Mouse (Mus musculus) midbrain, embryonic 11.5 days (tissue): ENCODE results near the gene 1810043G02Rik. TPM values are rescaled to one million over a fixed set of nuclear protein-coding genes. Genes with fewer than 3 reads are reported as not detected.
"Not testable (repeated sequence)": the region's sequence is repeated elsewhere in the genome, so short reads cannot be mapped to it uniquely, and the experiment has no call there.

Experiments
- ATAC-seq: fragments of 200-750 bp; cut with Nextera tagmentation; 2 replicates; pipeline ENCODE4 v1.8.0; 2017; ENCODE audit warnings: moderate TSS enrichment, moderate library complexity; ENCODE audit not compliant: low FRiP score
- DNase-seq: peaks from one replicate; pipeline ENCODE4 v3.0.0; 2015; ENCODE audit warnings: low spot score; ENCODE audit errors: missing footprints
- H3K27ac ChIP-seq: fragments of 300-500 bp; sonication (generic); 2 replicates; pipeline ENCODE4 v1.5.1; 2014; ENCODE audit warnings: low read depth, low read length
- H3K27me3 ChIP-seq: fragments of 300-500 bp; sonication (generic); 2 replicates; pipeline ENCODE4 v1.6.1; 2014; ENCODE audit warnings: mild to moderate bottlenecking, low read length, moderate library complexity, mixed read lengths; ENCODE audit not compliant: control insufficient read depth, insufficient read depth
- H3K36me3 ChIP-seq: fragments of 300-500 bp; sonication (generic); 2 replicates; pipeline ENCODE4 v1.6.1; 2014; ENCODE audit warnings: mild to moderate bottlenecking, low read length, moderate library complexity, mixed read lengths; ENCODE audit not compliant: control insufficient read depth, insufficient read depth
- H3K4me1 ChIP-seq: fragments of 300-500 bp; sonication (generic); 2 replicates; pipeline ENCODE4 v1.6.1; 2014; ENCODE audit warnings: low read length; ENCODE audit not compliant: control insufficient read depth, insufficient read depth
- H3K4me2 ChIP-seq: fragments of 300-500 bp; sonication (generic); 2 replicates; pipeline ENCODE4 v1.6.1; 2014; ENCODE audit warnings: mild to moderate bottlenecking, moderate library complexity
- H3K4me3 ChIP-seq: fragments of 300-500 bp; sonication (generic); 2 replicates; pipeline ENCODE4 v1.5.1; 2014; ENCODE audit warnings: low read depth, low read length
- H3K9ac ChIP-seq: fragments of 300-500 bp; sonication (generic); 2 replicates; pipeline ENCODE4 v1.6.1; 2014; ENCODE audit warnings: low read length
- H3K9me3 ChIP-seq: fragments of 300-500 bp; sonication (generic); 2 replicates; pipeline ENCODE4 v1.6.1; 2016; ENCODE audit warnings: low read length; ENCODE audit not compliant: control insufficient read depth
- WGBS: fragments of 180-500 bp; shearing (Covaris S2); extraction: QIAGEN DNeasy Blood & Tissue Kit; methylation state at CpG from one replicate; pipeline ENCODE4 v1.1.7; 2014; 5-methylcytosine and 5-hydroxymethylcytosine counted together
- polyA plus RNA-seq: library from polyadenylated mRNA; unstranded; fragments of >200 nt; fragmentation: Nextera tagmentation; extraction: Ambion mirVana; gene quantifications from 2 replicates; pipeline ENCODE4 v1.2.1, GENCODE M21; 2014

The 1810043G02Rik gene
- polyA plus RNA-seq, 1 experiment from 2014 or later: 36.5 TPM

DNA sequence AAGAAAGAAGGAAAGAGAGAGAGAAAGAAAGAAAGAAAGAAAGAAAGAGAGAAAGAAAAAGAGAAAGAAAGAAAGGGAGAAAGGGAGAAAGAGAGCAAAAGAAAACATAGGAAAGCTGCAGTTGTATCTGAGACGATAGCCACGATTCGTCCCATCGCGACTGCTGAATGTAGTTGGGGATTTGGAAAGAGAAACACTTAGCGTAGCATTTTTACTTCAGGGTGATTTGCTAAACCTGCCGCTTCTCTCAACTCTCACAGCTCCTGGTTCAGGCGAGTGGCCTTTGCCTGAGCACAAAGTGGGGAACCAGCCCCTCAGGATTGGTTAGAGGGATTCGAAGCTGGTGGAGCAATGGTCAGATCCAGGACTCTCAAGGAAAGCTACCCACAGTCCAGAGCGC is 32.0 kb downstream of the 1810043G02Rik start:
- Histone ChIP-seq H3K4me3 (no peak overlapping the region; the same call in 1 of the 2 replicates), H3K4me1 (peaks cover 22% of the 10 kb centered on the region), H3K9ac (no peak overlapping the region), H3K27ac (no peak overlapping the region), H3K36me3 (no peaks in the 10 kb centered on the region), H3K27me3 (no peaks in the 10 kb centered on the region), H3K9me3 (no peaks in the 10 kb centered on the region), H3K4me2 (peak overlapping the region; percentile 28; the same call in 1 of the 2 replicates)
- ATAC-seq: no peak
- WGBS: 21% methylated on average over 10 of the region's 10 CpGs
- DNase-seq: peak; percentile 86

DNA sequence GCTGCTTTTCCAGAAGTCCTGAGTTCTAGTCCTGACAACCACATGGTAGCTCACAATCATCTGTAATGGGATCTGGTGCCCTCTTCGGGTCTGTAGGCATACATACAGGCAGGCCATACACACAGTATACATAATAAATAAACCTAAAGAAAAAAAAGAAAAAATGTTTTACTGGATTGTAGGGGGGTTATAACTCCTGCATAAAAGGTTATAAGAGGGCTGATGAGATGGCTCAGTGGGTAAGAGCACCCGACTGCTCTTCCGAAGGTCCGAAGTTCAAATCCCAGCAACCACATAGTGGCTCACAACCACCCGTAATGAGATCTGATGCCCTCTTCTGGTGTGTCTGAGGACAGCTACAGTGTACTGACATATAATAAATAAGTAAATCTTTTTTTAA is 32.8 kb downstream of the 1810043G02Rik start:
- not testable (repeated sequence) for H3K27me3 ChIP-seq, H3K36me3 ChIP-seq, H3K4me3 ChIP-seq, H3K4me2 ChIP-seq, H3K9ac ChIP-seq, H3K27ac ChIP-seq, ATAC-seq, H3K9me3 ChIP-seq, DNase-seq
- H3K4me1 ChIP-seq: peaks cover 20% of the 10 kb centered on the region
- 98% methylated on average over 5 of the region's 5 CpGs for WGBS

- WGBS: 90% methylated on average over 18 of the region's 18 CpGs
- Histone ChIP-seq H3K4me3 (no peak overlapping the region), H3K9me3 (no peaks in the 10 kb centered on the region), H3K4me1 (peaks cover 11% of the 10 kb centered on the region), H3K36me3 (no peaks in the 10 kb centered on the region), H3K4me2 (no peak overlapping the region), H3K27ac (no peak overlapping the region), H3K27me3 (no peaks in the 10 kb centered on the region), H3K9ac (no peak overlapping the region)
- ATAC-seq (no peak), DNase-seq (no peak)
Measured at GRCm38 (mm10) chr10:78012661-78013495, 34.6 kb downstream of the 1810043G02Rik start.

GRCm38 (mm10) chr10:78015489-78015888 is 37.2 kb downstream of the 1810043G02Rik start:
- Histone ChIP-seq H3K4me2 (no peak overlapping the region), H3K27me3 (no peaks in the 10 kb centered on the region), H3K9me3 (no peaks in the 10 kb centered on the region), H3K4me1 (no peaks in the 10 kb centered on the region), H3K9ac (no peak overlapping the region), H3K4me3 (no peak overlapping the region), H3K36me3 (no peaks in the 10 kb centered on the region), H3K27ac (no peak overlapping the region)
- WGBS: 97% methylated on average over 1 of the region's 1 CpGs
- ATAC-seq (no peak), DNase-seq (no peak)

GRCm38 (mm10) chr10:78016366-78016765 is 38.0 kb downstream of the 1810043G02Rik start:
- ATAC-seq (no peak), DNase-seq (peak; percentile 39)
- WGBS: 63% methylated on average over 5 of the region's 5 CpGs
- Histone ChIP-seq H3K9me3 (no peaks in the 10 kb centered on the region), H3K27me3 (no peaks in the 10 kb centered on the region), H3K4me3 (no peak overlapping the region), H3K4me2 (no peak overlapping the region), H3K27ac (no peak overlapping the region), H3K4me1 (no peaks in the 10 kb centered on the region), H3K36me3 (no peaks in the 10 kb centered on the region), H3K9ac (no peak overlapping the region)

DNA sequence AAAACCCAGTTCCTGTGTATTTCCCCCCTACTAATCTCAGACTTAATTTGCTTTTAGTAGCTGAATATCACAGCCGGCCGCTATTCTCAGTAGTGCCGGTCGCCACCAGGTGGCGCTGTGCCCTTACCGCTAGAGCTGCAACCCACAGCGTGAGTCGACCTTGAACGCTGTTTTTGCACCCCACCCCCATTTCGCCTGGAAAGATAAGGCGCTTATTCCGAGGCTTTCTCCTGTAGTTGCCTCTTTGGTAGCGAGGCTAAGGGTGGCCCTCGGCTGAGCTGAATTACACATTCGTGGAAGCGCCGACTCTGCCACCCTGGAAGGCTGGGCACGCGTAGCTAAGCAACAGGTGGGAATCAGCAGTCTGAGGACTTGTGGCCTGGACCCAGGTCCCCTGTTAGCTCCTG is 40.5 kb downstream of the 1810043G02Rik start:
- 21% methylated on average over 19 of the region's 19 CpGs for WGBS
- DNase-seq: peak; percentile 99
- peak; percentile 73; the same call in 1 of the 2 replicates for ATAC-seq
- no peaks in the 10 kb centered on the region for H3K9me3 ChIP-seq
- no peaks in the 10 kb centered on the region for H3K36me3 ChIP-seq
- H3K4me2 ChIP-seq: peak overlapping the region; percentile 45
- H3K4me3 ChIP-seq: peak overlapping the region; percentile 23
- H3K27me3 ChIP-seq: no peaks in the 10 kb centered on the region
- H3K9ac ChIP-seq: no peak overlapping the region
- H3K4me1 ChIP-seq: no peaks in the 10 kb centered on the region
- H3K27ac ChIP-seq: no peak overlapping the region

DNA sequence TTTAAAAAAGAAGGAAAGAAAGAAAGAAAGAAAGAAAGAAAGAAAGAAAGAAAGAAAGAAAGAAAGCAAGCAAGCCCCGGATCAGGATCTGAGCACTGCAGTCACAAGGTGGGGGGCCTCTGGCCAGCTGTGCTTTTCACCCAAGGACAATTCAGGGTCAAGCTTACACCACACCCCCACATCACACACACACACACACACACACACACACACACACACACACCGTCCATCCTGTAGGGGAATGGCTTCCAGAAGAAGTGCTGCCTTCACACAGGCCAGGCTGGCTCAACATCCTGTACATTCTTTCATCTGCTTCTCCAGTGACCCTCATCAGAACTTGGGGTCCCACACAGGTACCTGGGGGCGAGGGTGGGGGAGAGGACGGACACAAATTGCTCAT is 41.0 kb downstream of the 1810043G02Rik start:
- WGBS: 80% methylated on average over 4 of the region's 4 CpGs
- no peak overlapping the region for H3K27ac ChIP-seq

DNA sequence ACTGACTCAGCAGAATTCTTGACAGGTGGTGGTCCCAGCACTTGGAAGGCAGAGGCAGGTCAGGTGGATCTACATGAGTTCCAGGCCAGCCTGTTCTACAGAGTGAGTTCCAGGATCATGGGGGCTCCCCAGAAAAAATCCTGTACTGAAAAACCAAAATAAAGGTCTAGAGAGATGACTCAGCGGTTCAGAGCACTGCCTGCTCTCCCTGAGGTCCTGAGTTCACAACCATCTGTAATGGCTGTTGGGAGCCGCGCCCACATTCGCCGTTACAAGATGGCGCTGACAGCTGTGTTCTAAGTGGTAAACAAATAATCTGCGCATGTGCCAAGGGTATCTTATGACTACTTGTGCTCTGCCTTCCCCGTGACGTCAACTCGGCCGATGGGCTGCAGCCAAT is 41.7 kb downstream of the 1810043G02Rik start:
- H3K27ac ChIP-seq, ATAC-seq, H3K4me2 ChIP-seq, H3K9ac ChIP-seq, H3K4me3 ChIP-seq, H3K4me1 ChIP-seq, H3K27me3 ChIP-seq, H3K9me3 ChIP-seq, H3K36me3 ChIP-seq: not testable (repeated sequence)
- DNase-seq: peak; percentile 12
- 99% methylated on average over 7 of the region's 11 CpGs for WGBS

More for the DNA sequence above, 41.0 kb downstream of the 1810043G02Rik start:
- Histone ChIP-seq H3K36me3 (no peaks in the 10 kb centered on the region), H3K9me3 (no peaks in the 10 kb centered on the region), H3K9ac (no peak overlapping the region), H3K27me3 (no peaks in the 10 kb centered on the region), H3K4me3 (no peak overlapping the region), H3K4me1 (no peaks in the 10 kb centered on the region), H3K4me2 (no peak overlapping the region; the same call in 1 of the 2 replicates)
- ATAC-seq: 0 out of 2 replicates have a peak, but pooled peaks have one; percentile 30
- DNase-seq: peak; percentile 70

GRCm38 (mm10) chr10:78025453-78025852 is 47.1 kb downstream of the 1810043G02Rik start:
- H3K36me3 ChIP-seq, ATAC-seq, H3K27me3 ChIP-seq, H3K4me1 ChIP-seq, H3K9me3 ChIP-seq, H3K4me3 ChIP-seq, H3K9ac ChIP-seq, H3K27ac ChIP-seq, H3K4me2 ChIP-seq: not testable (repeated sequence)
- WGBS: 90% methylated on average over 6 of the region's 8 CpGs
- DNase-seq: peak; percentile 26
